Mouse (Mus musculus) c-Kit-positive CD71-negative TER-119-negative erythroid progenitor cells, embryonic 14.5 days (primary cell): Measurements from ENCODE around the gene Fam13c.

Source experiments
- DNase-seq: peaks from one replicate; pipeline ENCODE4 v3.0.0-alpha.2; 2013; ENCODE audit warnings: low read depth

Fam13c gene

DNA sequence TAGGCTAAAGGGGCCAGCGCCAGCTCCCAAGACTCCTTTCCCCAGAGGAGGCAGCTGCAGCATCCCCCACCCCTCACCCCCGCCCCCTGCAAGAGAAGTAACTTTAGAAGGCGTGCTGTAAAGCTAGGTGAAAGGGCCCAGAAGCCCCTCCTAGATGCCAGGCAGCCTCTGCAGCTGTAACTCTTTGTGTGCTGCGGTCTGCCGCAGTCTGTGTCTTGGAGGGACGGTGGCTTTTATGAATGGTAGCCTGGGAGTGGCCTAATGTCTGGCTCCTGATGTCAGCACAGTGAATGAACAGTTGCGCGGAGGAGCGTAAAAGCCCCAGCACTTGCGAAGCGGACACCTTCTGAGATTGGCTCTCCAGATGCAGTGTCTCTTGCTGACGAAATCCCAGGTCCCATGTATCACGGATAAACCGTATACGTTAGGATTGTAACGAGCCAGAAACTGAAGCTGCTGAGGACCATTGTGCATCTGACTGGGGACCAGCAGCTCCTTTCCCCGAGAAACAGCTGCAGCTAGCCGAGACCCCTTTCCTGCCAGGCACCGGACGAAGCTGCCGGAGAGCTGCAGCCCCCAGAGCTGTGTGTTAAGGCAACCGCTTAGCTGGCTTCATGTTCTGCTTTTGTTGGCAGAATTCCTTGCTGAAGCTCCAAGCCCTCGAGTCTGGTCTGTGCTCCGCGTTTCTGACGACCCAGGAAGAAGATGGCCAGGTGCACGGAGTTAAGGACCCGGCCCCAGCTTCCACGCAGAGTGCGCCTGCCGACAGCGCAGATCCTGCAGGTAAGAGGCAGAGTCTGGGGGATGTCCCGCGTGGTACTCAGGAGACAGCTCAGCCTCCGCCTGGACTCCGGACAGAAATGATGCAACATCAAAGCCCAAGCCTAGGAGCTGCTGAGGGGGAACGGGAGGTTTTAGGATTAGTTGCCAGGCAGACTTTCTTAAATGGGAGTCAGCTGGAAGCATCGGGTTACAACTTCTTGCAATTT, 80.2 kb downstream of the Fam13c start:
- no peak for DNase-seq

DNA sequence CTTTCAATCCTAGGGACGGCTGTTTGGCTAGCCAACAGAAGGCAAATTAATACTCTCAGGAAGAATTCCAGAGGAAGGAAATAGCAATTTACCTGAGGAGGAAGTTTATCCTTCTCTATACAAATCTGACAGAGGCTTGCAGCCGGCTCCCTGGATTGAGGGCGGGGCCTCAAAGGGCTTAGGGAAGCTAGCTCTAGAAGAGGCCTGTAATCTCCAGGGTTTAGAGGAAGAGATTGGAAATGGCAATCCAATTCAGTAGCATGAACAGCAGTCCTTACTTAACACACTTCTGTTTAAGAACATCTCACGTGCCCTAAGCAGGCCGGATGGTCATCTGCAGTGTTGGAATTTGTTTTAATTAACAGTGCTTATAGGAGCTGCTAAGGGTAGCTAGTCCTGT, 81.1 kb downstream of the Fam13c start:
- no peak for DNase-seq

DNA sequence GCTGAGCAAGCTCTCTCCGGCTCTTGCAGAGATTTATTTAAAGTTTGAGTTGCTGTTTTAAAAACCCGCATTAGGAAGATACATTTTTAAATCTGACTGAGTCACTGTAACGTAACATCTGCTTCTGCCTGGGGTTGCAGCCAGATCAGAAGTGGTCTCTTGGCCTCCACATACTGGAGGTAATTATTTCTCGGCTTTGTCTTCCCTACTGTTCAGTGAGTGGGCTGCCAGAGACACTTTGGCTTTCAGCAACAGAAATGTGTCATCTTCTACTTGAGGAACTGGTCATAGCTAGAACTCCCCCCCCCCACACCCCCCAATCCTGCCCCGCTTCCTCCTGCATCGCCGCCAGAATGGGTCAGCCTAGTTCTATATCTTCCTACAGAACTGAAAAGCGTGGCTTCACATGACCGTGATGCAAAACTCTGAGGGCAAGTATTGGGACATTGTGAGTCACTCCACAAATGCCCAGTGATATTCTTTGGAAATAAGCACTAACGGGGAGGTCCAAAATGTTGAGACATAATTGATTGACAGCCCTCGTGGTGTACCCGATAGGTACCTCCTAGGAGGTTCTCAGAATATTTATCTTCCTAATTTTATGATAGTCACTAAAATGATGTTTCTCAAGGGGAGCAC, 90.0 kb downstream of the Fam13c start:
- no peak for DNase-seq

DNA sequence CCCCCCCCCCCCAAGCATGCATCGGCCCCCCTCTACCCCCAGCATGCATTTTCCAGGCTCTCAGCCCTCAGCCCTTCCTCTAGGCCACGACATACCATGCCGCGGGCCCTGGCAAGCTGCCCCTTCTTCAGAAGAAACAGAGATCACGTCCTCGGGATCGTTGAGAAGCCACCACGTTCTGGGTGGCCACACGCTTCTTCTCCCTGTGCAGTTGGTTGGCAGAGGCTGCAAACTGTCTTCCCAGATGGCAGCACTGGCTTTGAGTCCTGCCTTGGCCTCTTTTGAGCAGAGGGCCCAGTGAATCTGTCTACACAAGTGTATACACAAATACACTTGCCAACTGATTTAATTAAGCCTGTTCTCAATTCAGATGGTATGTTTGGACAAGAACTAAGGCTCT, 92.0 kb downstream of the Fam13c start:
- DNase-seq, result no peak

DNA sequence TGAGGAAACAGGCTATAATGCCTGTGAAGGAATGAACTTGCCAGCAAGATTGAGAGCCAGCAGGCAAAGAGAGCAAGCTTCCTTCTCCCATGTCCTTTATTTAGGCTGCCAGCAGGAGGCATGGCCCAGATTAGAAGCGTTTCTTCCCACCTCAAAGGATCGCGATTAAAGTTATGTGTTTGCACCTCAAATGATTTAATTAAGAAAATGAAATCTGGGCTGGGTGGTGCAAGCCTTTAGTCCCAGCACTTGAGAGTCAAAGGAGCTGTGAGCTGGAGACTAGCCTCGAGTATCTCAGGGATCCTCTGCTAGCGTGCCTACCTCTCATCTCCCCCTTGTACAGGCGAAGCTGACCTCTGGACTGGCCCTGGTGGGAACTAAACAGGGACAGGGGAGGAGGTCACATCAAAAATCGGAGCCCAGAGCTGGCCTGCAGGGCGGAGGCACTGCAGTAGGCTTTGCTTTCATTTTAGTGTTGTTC, 93.1 kb downstream of the Fam13c start:
- DNase-seq, result no peak

DNA sequence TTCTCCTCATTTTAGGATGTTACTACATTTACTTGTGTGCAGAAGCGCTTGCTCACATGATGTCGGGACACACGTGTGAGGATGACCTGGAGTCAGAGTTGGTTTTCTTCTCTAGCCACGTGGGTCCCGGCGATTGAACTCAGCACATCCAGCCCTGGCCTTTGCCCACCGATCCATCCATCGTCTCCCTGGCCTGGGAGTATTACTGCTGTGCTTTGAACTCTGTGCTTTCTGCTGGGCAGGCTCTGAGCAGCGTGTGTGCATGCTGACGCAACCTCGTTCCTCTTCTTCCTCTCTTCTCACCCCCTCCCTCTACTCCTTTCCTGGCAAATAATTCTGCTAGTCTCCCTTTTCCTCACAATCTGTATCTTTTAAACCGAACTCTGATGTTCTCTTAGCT, 93.7 kb downstream of the Fam13c start:
- no peak for DNase-seq

DNA sequence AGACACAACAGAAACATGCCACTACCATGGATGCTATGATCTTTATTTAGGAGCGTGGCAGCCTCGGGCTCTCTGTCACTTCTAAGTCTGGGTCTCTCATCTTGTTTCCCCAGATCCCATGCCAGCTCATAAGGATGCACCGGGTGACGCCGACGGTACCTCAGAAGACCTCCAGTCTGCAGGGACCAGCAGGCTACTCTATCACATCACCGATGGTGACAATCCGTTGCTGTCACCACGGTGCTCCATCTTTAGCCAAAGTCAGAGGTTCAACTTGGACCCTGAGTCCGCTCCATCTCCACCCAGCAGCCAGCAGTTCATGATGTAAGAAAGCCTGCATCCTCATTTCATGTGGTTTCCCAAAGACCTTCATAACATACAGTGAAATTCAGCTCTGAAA, 94.3 kb downstream of the Fam13c start:
- no peak for DNase-seq

DNA sequence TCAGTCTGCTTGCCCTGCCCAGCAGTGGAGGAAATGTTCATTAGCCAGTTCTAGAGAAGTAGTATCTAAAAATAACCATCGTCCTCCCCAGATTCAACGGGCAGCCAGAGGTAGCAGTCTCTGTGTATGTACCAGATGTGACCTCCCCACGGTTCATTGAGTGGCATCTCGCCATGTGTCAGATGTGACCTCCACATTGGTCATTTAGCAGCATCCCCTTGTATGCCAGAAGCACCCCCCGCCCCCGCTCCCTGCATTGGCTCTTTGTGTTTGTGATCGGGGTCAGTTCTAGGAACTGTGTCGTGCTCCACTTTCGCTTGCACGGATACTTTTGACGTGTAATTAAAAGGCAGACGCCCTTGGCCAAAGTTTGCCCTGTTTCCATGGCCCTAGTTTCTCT, 95.1 kb downstream of the Fam13c start:
- DNase-seq, result no peak

DNA sequence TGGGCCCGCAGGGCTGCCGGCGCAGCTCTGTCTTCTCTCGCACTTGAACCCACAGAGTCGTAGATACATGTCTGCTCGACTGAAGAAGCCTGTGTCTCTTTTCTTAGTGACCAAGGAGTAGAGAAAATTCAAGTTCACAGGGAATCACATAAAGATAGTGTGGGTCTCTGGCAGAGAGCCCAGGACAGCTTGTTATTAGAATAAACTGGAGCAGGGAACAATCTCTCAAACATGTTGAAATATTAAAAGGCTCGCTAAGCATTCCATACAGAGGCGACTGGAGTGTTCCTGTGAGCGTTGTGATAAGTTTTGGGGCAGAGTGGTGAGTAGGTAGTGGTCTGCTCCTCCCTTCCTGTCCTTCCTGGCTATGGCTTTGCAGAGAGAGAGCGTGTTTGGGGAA, 97.4 kb downstream of the Fam13c start:
- DNase-seq, result no peak

DNA sequence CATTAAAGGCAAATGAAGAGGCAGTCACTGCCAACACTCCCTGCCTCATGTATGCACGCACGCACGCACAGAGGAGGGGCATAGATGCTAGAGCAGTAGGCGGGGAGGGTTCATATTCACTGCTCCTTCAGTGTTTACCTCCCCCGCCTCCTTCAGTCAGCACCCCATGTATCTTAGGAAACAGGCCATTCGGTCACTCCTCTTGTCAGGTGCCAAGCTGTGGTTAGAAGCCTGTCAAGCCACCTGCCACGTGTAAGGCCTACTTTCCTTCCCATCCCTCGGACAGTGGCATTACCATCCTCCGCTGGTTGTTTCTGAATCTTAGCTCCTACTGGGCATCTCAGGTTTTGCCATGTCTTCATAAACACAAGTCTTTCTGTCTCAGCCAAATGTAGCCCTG, 99.0 kb downstream of the Fam13c start:
- no peak for DNase-seq

DNA sequence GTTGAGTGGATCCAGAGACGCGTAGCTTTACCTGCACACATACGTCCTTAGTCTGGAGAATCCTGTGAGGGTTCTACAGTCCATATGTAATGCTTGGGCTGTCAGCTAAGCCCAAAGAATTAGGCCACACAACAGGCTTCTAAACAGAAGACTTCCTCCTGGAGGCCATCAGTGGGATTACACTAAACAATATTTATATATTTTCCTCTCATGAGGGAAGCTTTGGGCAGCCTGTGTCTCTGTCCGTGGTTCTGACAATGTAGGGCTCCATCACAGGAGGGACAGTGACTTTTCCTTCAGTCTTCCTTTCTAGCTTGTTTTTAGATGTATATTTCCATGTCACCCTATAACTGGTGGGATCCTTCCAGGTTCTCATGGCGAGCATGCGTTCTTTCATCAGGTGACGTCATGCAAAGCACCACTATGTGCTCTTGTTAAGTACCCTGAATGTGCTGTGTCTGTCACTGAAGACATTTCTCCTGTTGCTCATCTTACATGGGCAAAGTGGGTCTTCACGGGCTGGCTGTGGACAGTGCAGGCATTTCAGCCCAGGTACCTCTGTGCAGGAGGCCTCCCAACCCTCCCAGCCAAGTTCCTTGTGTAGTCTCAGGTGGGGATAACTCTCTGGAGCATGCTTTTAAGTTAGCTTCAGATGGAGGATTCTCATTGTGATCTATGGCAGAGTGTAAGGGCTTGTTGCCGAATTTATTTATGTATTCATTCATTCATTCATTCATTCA, 100.3 kb downstream of the Fam13c start:
- no peak for DNase-seq

DNA sequence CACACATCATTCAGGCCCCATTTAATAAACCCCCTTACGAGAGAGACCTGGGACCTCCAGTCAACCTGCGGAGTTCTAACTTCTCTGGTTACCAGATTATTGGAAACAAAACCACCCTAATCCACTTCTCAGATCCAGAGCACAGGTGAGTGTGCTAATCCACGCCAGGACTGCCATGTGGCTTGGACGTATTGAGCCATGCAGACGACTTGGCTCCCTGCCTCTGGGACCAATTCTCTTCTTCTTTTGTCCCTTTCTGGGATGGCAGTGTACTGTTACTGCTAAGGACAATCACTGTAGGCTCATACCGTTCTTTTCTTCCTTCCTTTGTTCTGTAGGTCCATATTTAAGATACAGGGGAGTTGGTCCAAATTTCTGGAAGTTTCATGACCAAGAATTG, 102.6 kb downstream of the Fam13c start:
- DNase-seq, result no peak

DNA sequence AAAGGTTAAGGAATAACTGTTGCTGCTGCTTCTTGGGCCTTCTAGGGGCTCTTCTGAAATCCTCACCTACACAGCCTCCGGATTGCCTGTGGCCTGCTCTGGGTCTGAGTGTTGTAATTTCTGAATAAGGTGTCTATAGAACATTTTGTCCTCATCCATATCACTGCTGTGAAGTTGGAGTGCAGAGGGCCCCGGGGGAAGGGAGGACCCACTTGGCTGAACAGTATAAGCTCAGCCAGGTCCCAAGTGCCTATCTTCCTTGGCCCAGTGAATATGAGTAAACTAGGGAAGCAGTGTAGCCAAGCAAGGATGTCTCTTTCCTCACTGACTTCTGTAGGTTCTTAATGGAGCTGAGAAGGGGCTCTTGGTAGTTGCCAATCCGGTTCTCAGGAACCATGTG, 112.2 kb downstream of the Fam13c start:
- no peak for DNase-seq

DNA sequence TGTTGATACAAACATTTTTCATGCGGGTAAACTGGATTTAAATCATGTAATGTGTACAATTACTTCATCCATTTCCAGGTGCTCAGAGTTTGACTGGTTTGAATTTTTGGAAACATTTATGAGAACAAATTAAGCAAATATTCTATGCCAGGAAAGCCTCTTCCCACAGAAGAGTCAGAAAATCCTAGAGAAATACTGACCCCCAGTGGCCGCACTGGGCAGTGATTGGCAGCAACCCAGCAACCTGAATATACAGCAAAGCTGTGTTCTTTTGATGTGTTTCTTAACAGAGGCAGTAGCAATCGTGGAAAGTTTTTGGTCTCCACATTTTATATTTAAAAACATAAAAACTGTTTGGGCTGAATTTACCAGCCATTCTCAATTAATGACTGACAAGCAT, 123.4 kb downstream of the Fam13c start:
- no peak for DNase-seq

DNA sequence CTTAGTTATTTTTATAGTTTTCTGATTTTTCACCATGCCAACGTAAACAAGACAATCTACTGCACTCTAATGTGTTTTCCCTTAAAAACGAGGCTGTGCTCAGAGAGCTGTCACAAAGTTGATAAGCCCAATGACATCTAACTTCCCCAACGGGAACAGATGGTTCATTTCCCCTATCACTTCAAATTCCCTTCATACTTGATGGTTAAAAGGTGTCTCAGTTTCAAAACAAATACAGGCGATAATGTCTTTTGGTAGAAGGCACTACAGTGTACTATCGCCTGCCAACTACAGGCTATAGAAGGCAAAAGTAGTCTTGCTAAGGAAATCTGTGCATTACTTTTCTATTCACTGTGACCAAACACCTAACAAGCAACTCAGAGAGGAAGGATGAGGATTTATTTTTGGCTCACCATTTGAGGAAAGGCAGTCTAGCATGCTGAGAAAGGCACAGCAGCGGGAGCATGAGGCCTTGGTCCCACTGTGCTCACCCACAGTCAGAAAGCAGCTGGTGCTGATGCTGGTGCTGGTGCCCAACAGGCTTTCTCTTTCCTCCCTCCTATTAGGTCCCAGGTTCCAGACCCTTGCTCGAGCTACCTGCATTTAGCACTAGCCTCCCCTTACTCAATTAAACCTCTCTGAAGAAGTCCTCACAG, 141.4 kb downstream of the Fam13c start:
- DNase-seq, result no peak

DNA sequence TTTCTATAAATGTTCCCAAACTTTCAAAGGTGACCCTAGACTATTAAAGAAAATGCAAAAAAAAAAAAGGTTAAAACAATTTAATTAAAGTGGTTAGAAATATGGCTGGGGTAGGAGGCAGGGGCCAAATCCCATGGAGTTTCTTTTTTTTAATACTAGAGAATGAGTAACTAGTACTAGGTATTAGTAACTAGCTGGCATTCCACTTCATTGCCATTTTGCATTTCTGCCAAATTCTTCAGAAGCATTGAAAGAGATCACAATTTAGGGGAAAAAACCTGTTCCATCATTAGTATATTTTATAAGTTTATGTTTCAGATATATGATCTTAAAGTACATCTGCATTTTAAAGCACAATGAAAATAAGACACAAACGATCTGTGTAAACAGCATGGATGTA, 143.9 kb downstream of the Fam13c start:
- no peak for DNase-seq

DNA sequence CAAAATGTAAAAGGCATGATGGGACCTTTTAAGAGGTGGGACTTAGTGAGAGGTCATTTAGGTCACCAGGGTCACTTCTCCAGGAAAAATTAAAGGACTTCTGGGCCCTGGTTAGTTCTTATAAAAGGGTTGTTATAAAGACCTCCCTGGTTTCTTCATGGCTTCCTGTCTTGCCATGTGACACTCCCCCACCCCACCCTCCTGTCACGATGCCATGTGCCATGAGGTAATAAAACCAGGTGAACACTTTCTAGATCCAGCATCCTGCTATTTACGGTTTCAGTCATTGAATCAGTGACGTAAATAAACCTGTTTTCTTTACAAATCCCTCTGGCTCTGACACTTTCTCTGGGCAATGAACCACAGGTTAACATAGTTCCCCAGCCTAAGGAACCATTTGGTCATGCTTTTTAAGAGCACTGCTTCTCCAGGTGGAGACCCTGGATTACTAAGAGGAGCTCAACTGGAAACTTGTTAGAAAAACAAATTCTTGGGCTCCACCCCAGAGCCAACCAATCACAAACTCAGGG, 146.7 kb downstream of the Fam13c start:
- no peak for DNase-seq

DNA sequence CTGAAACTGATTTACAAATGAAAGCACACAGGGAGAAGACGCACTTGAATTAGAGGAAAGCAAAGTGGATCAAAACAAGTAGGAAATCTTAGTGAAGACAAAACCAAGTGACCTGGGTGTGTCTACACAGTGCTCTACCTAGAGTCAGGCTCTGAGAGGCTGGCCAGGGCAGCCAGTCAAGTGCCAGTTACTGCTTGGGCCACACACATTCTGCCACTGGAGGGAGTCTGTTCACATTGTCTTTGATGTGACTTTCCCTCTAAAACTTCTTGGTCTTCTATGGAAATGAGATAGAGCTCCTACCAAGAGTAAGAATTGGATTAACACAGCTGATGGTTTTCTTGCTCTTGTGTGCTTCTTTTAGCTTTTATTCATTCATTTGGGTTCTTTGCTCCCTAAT, 153.7 kb downstream of the Fam13c start:
- DNase-seq, result no peak

DNA sequence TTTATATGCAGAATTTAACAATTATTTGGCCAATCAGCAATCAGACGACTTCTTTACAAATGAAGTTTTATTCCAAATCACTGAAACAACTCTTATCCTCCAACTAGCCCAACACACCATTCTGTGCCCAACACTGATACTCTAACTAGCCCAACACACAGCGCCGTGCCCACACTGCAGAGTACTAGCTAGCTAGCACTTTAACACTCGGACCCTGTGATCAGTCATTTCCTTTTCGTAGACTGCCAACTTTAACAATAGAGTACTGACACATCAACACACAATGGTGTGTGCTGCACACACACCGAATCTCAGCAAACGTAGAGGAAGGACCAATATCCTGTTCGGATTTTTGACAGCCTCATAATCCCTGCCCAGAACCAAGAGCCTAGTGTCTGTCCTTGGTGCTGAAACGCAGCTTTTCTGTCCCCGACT, 157.8 kb downstream of the Fam13c start:
- DNase-seq, result peak; percentile 47

DNA sequence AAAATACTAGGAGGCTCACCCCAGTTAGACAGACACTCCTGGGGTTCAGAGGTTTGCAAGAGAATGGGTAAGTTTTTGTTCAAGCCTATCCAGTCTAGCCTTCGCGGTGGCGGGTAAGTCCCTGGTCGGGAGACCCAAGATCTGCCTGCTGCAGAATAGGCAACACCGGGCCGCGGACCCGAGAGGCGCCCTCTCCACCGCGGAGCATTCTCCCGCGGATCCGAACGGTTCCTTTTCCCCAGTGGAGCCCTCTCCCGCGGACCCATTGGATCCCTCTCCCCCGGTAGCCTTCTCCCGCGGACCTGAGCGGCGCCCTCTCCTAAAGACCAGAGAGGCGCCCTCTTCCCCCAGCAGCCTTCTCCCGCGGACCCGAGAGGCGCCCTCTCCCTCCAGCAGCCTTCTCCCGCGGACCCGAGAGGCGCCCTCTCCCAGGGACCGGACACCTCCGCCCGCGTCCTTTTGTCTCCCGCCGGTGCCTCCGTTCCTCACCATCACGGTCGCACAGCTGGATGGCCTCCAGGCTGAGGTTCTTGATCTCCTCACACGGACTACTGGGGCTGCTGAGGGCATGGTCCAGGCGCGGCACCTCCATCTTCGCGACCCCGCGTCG, 158.3 kb downstream of the Fam13c start:
- peak; percentile 4 for DNase-seq
